Mouse (Mus musculus) 416B (cell line): ENCODE data around the gene Hmga1.

Source experiments
- DNase-seq: peaks from one replicate; pipeline ENCODE4 v3.0.0; 2011; ENCODE audit warnings: low read depth

Gene Hmga1

GRCm38 (mm10) chr17:27556315-27557011 lies at the start of gene Hmga1:
Gene Hmga1 (plus strand): TSS chr17:27556497.
- DNase-seq, result peak; percentile 94

- no peak for DNase-seq
Observed at GRCm38 (mm10) chr17:27506871-27507590, 49.3 kb upstream of the Hmga1 start.

GRCm38 (mm10) chr17:27507591-27507945 lies 48.7 kb upstream of the Hmga1 start:
- DNase-seq, result no peak

- no peak for DNase-seq
Observed at GRCm38 (mm10) chr17:27508002-27508401, 48.3 kb upstream of the Hmga1 start.

GRCm38 (mm10) chr17:27508513-27508912 lies 47.8 kb upstream of the Hmga1 start:
- no peak for DNase-seq

- DNase-seq, result no peak
Observed at GRCm38 (mm10) chr17:27509056-27509455, 47.2 kb upstream of the Hmga1 start.

GRCm38 (mm10) chr17:27510258-27511124 lies 45.8 kb upstream of the Hmga1 start:
- DNase-seq, result no peak

GRCm38 (mm10) chr17:27511125-27511735 lies 45.1 kb upstream of the Hmga1 start:
- DNase-seq, result no peak

- DNase-seq, result no peak
Observed at GRCm38 (mm10) chr17:27511865-27512618, 44.3 kb upstream of the Hmga1 start.

- DNase-seq, result no peak
Observed at GRCm38 (mm10) chr17:27512619-27513161, 43.6 kb upstream of the Hmga1 start.

GRCm38 (mm10) chr17:27513279-27513915 lies 42.9 kb upstream of the Hmga1 start:
- no peak for DNase-seq

- no peak for DNase-seq
Observed at GRCm38 (mm10) chr17:27513916-27514762, 42.2 kb upstream of the Hmga1 start.

- no peak for DNase-seq
Observed at GRCm38 (mm10) chr17:27518296-27518695, 38.0 kb upstream of the Hmga1 start.

GRCm38 (mm10) chr17:27518700-27519595 lies 37.3 kb upstream of the Hmga1 start:
- DNase-seq, result no peak

- peak; percentile 48 for DNase-seq
Observed at GRCm38 (mm10) chr17:27520557-27520956, 35.7 kb upstream of the Hmga1 start.

GRCm38 (mm10) chr17:27521303-27521702 lies 35.0 kb upstream of the Hmga1 start, which contains the start of gene Grm4:
Gene Grm4 (minus strand): TSS chr17:27521403.
- no peak for DNase-seq

GRCm38 (mm10) chr17:27523121-27523520 lies 33.2 kb upstream of the Hmga1 start:
- no peak for DNase-seq

GRCm38 (mm10) chr17:27527188-27527587 lies 29.1 kb upstream of the Hmga1 start:
- DNase-seq, result peak; percentile 58

- DNase-seq, result no peak
Observed at GRCm38 (mm10) chr17:27528030-27528429, 28.3 kb upstream of the Hmga1 start.
